In genomic region chr12:108835208-108835839, GRCm38 (mm10) we compare ENCODE assay signal across 8 mouse cellular contexts. TPM values are rescaled to one million over a fixed set of nuclear protein-coding genes. Genes with fewer than 3 reads are reported as not detected.
A peak's percentile ranks its signal among the peaks of the same experiment; 100 is the strongest.
DNase-seq lines count a peak whose midpoint lies in the region; ATAC-seq and TF ChIP-seq lines count a peak whose summit lies in the region.

No protein-coding gene starts in this region.

- peaks cover 21% of the 10 kb centered on the region for H3K4me1 ChIP-seq in liver, adult 2 months (ENCODE audit: control insufficient read depth, insufficient read depth, low read length)
- peaks cover 43% of the 10 kb centered on the region for H3K4me1 ChIP-seq in hindbrain, embryonic 14.5 days (replicated peaks; ENCODE audit: control insufficient read depth, insufficient read depth, low read length)
- peaks cover 30% of the 10 kb centered on the region for H3K4me1 ChIP-seq in midbrain, embryonic 14.5 days (ENCODE audit: control insufficient read depth, insufficient read depth, low read length)

- 3% methylated on average over 51 of the region's 51 CpGs for WGBS in liver, adult 2 months
- under 1% methylated on average over 51 of the region's 51 CpGs for WGBS in hindbrain, embryonic 14.5 days
- under 1% methylated on average over 51 of the region's 51 CpGs for WGBS in midbrain, embryonic 14.5 days

- TF ChIP-seq CTCF in liver, adult 2 months (IDR thresholded peaks at IDR 0.05; ENCODE audit: low read depth, low read length), result no peak

- no peak for DNase-seq in liver, adult 2 months (ENCODE audit: extremely low read depth, low read depth, low spot score)
- DNase-seq in liver, result no peak
- DNase-seq in embryo, embryonic 11.5 days (ENCODE audit: low read depth, low spot score), result peak; percentile 5
- no peak for DNase-seq in hindbrain, embryonic 14.5 days (ENCODE audit: low spot score)
- no peak for DNase-seq in midbrain, embryonic 14.5 days
- DNase-seq in spleen, postnatal 10 days (ENCODE audit: low spot score in 2 of 2), result no peak
- no peak for DNase-seq in right cerebral cortex, adult 2 months (ENCODE audit: low spot score in 2 of 2)

- no peaks in the 10 kb centered on the region for H3K27me3 ChIP-seq in liver, adult 2 months (ENCODE audit: control insufficient read depth, insufficient read depth, low read length)
- no peaks in the 10 kb centered on the region for H3K27me3 ChIP-seq in hindbrain, embryonic 14.5 days (ENCODE audit: control insufficient read depth, insufficient read depth, low read length)
- H3K27me3 ChIP-seq in midbrain, embryonic 14.5 days (ENCODE audit: control insufficient read depth, insufficient read depth, low read length), result no peaks in the 10 kb centered on the region

- no peaks in the 10 kb centered on the region for H3K9me3 ChIP-seq in hindbrain, embryonic 14.5 days (ENCODE audit: control insufficient read depth, low read length)
- H3K9me3 ChIP-seq in midbrain, embryonic 14.5 days (ENCODE audit: control insufficient read depth, low read length), result no peaks in the 10 kb centered on the region

- H3K4me3 ChIP-seq in liver, adult 2 months (ENCODE audit: insufficient read depth, low read depth, low read length), result peak overlapping the region; percentile 63
- peak overlapping the region; percentile 66 for H3K4me3 ChIP-seq in hindbrain, embryonic 14.5 days (replicated peaks; ENCODE audit: low read length)
- peak overlapping the region; percentile 74 for H3K4me3 ChIP-seq in midbrain, embryonic 14.5 days (replicated peaks; ENCODE audit: low read depth, low read length)

- H3K36me3 ChIP-seq in liver, adult 2 months (ENCODE audit: control insufficient read depth, insufficient read depth, low read length), result no peaks in the 10 kb centered on the region
- no peaks in the 10 kb centered on the region for H3K36me3 ChIP-seq in hindbrain, embryonic 14.5 days (replicated peaks; ENCODE audit: control insufficient read depth, insufficient read depth)
- no peaks in the 10 kb centered on the region for H3K36me3 ChIP-seq in midbrain, embryonic 14.5 days (ENCODE audit: control insufficient read depth, insufficient read depth, low read length)

- peak; percentile 12 for ATAC-seq in hindbrain, embryonic 14.5 days (ENCODE audit: low FRiP score)
- ATAC-seq in midbrain, embryonic 14.5 days (ENCODE audit: low FRiP score, low TSS enrichment), result peak; percentile 21; the same call in 1 of the 2 replicates
- ATAC-seq in megakaryocyte-erythroid progenitor cell, adult 5-6 weeks (replicated peaks; ENCODE audit: low FRiP score, low TSS enrichment, poor library complexity, severe bottlenecking), result no peak

- H3K9ac ChIP-seq in liver, adult 2 months (ENCODE audit: low read depth, low read length), result peak overlapping the region; percentile 77
- peak overlapping the region; percentile 72 for H3K9ac ChIP-seq in hindbrain, embryonic 14.5 days
- peak overlapping the region; percentile 80 for H3K9ac ChIP-seq in midbrain, embryonic 14.5 days (replicated peaks; ENCODE audit: low read length)

- H3K27ac ChIP-seq in liver, adult 2 months (replicated peaks; ENCODE audit: insufficient read depth, low read depth, low read length), result peak overlapping the region; percentile 59
- 0 out of 2 replicates have a peak overlapping the region, but pooled peaks have one; percentile 61 for H3K27ac ChIP-seq in hindbrain, embryonic 14.5 days
- peak overlapping the region; percentile 62; the same call in 1 of the 2 replicates for H3K27ac ChIP-seq in midbrain, embryonic 14.5 days (replicated peaks; ENCODE audit: low read depth, low read length)

- peak overlapping the region; percentile 88 for H3K4me2 ChIP-seq in hindbrain, embryonic 14.5 days (replicated peaks)
- H3K4me2 ChIP-seq in midbrain, embryonic 14.5 days (ENCODE audit: low read length), result peak overlapping the region; percentile 92

- TF ChIP-seq POLR2A in liver, adult 2 months (IDR thresholded peaks at IDR 0.05; ENCODE audit: extremely low read depth, insufficient read depth, low read length), result no peak

- H3K79me2 ChIP-seq in liver, adult 2 months (ENCODE audit: control insufficient read depth, insufficient read depth, low read length), result peaks cover 18% of the 10 kb centered on the region; the same call in 1 of the 2 replicates

RNA-seq across cellular contexts. Expression of gene Slc25a29, which starts 0.4 kb away (rescaled TPM):
- total RNA-seq in liver, adult 2 months (2014; rRNA removed), result 1.9 and 2.1 TPM in 2 replicates
- polyA plus RNA-seq in liver, adult 2 months (2012; rRNA removed), result 5.2 and 5.4 TPM in 2 replicates
- 18.6 and 19.7 TPM in 2 replicates for polyA plus RNA-seq in hindbrain, embryonic 14.5 days (2014; fragmentation: Nextera tagmentation; extraction: Ambion mirVana)
- 19.9 and 20.0 TPM in 2 replicates for polyA plus RNA-seq in midbrain, embryonic 14.5 days (2014; fragmentation: Nextera tagmentation; extraction: Ambion mirVana)
- 0.54 TPM in 1 of 2 replicates, not detected in the other for total RNA-seq in megakaryocyte-erythroid progenitor cell, adult 5-6 weeks (2014; fragmentation: Nextera tagmentation)
- total RNA-seq in megakaryocyte-erythroid progenitor cell, adult 5-6 weeks (2017), result not detected in 2 replicates

RNA-seq across cellular contexts. Expression of gene Slc25a47, which starts 0.5 kb away (rescaled TPM):
- 626 and 693 TPM in 2 replicates for total RNA-seq in liver, adult 2 months (2014; rRNA removed)
- 602 and 616 TPM in 2 replicates for polyA plus RNA-seq in liver, adult 2 months (2012; rRNA removed)
- polyA plus RNA-seq in hindbrain, embryonic 14.5 days (2014; fragmentation: Nextera tagmentation; extraction: Ambion mirVana), result 7.2 and 7.9 TPM in 2 replicates
- 10.9 and 11.1 TPM in 2 replicates for polyA plus RNA-seq in midbrain, embryonic 14.5 days (2014; fragmentation: Nextera tagmentation; extraction: Ambion mirVana)
- 5.3 and 7.0 TPM in 2 replicates for total RNA-seq in megakaryocyte-erythroid progenitor cell, adult 5-6 weeks (2014; fragmentation: Nextera tagmentation)
- total RNA-seq in megakaryocyte-erythroid progenitor cell, adult 5-6 weeks (2017), result 6.2 and 16.2 TPM in 2 replicates

RNA-seq across cellular contexts. Expression of gene Yy1, which starts 42.6 kb away (rescaled TPM):
- total RNA-seq in liver, adult 2 months (2014; rRNA removed), result 19.6 and 24.8 TPM in 2 replicates
- polyA plus RNA-seq in liver, adult 2 months (2012; rRNA removed), result 10.3 and 11.6 TPM in 2 replicates
- polyA plus RNA-seq in hindbrain, embryonic 14.5 days (2014; fragmentation: Nextera tagmentation; extraction: Ambion mirVana), result 14.9 and 16.0 TPM in 2 replicates
- 15.1 and 16.6 TPM in 2 replicates for polyA plus RNA-seq in midbrain, embryonic 14.5 days (2014; fragmentation: Nextera tagmentation; extraction: Ambion mirVana)
- total RNA-seq in megakaryocyte-erythroid progenitor cell, adult 5-6 weeks (2014; fragmentation: Nextera tagmentation), result 52.3 and 58.0 TPM in 2 replicates
- total RNA-seq in megakaryocyte-erythroid progenitor cell, adult 5-6 weeks (2017), result 61.4 and 70.3 TPM in 2 replicates

RNA-seq across cellular contexts. Expression of gene Wdr25, which starts 58.1 kb away (rescaled TPM):
- 9.3 and 11.4 TPM in 2 replicates for total RNA-seq in liver, adult 2 months (2014; rRNA removed)
- 9.4 and 11.6 TPM in 2 replicates for polyA plus RNA-seq in liver, adult 2 months (2012; rRNA removed)
- polyA plus RNA-seq in hindbrain, embryonic 14.5 days (2014; fragmentation: Nextera tagmentation; extraction: Ambion mirVana), result 1.8 and 4.0 TPM in 2 replicates
- polyA plus RNA-seq in midbrain, embryonic 14.5 days (2014; fragmentation: Nextera tagmentation; extraction: Ambion mirVana), result 3.7 and 4.3 TPM in 2 replicates
- total RNA-seq in megakaryocyte-erythroid progenitor cell, adult 5-6 weeks (2014; fragmentation: Nextera tagmentation), result 9.4 and 9.7 TPM in 2 replicates
- total RNA-seq in megakaryocyte-erythroid progenitor cell, adult 5-6 weeks (2017), result 3.0 and 6.9 TPM in 2 replicates

RNA-seq across cellular contexts. Expression of gene Wars, which starts 58.6 kb away (rescaled TPM):
- 11.7 and 14.2 TPM in 2 replicates for total RNA-seq in liver, adult 2 months (2014; rRNA removed)
- 20.2 and 24.3 TPM in 2 replicates for polyA plus RNA-seq in liver, adult 2 months (2012; rRNA removed)
- 101 and 111 TPM in 2 replicates for polyA plus RNA-seq in hindbrain, embryonic 14.5 days (2014; fragmentation: Nextera tagmentation; extraction: Ambion mirVana)
- polyA plus RNA-seq in midbrain, embryonic 14.5 days (2014; fragmentation: Nextera tagmentation; extraction: Ambion mirVana), result 96.4 and 110 TPM in 2 replicates
- total RNA-seq in megakaryocyte-erythroid progenitor cell, adult 5-6 weeks (2014; fragmentation: Nextera tagmentation), result 48.8 and 56.3 TPM in 2 replicates
- 54.6 and 74.4 TPM in 2 replicates for total RNA-seq in megakaryocyte-erythroid progenitor cell, adult 5-6 weeks (2017)

Comparison
In these comparisons a context has a peak if more than half of its experiments do, and no peak if none do; other contexts are left out.
1. RNA of gene Slc25a47, which starts 0.5 kb away (polyA plus RNA-seq): 602 to 616 TPM in liver, adult 2 months; 10.9 to 11.1 TPM in midbrain, embryonic 14.5 days and 7.2 to 7.9 TPM in hindbrain, embryonic 14.5 days; every median in the first group is over 10 times any median in the second.
2. Peak in every context shown above with its lines, with median percentiles within 50 percentile points of each other: H3K27ac ChIP-seq, H3K4me3 ChIP-seq and H3K9ac ChIP-seq.